Mouse (Mus musculus) liver, postnatal 0 days (tissue): ENCODE measurements at regions not wholly inside any gene's neighbourhood (a gene's known extent, or its start where the extent isn't known, plus 50 kb on each side); places are given as distances from the start of the nearest gene placed in this dataset.
"Not testable (repeated sequence)": the region's sequence is repeated elsewhere in the genome, so short reads cannot be mapped to it uniquely, and the experiment has no call there.

Experiments
- CTCF ChIP-seq: sonication (generic); IDR thresholded peaks from 2 replicates; pipeline ENCODE4 v1.5.1; 2016; ENCODE audit warnings: antibody characterized with exemption, low read depth
- EP300 ChIP-seq: IDR thresholded peaks from 2 replicates; pipeline ENCODE4 v1.6.1; 2016; ENCODE audit warnings: antibody characterized with exemption, low read depth, mild to moderate bottlenecking

GRCm38 (mm10) chr3:4907556-4907955 lies 843.0 kb upstream of the Gm8797 start:
- not testable (repeated sequence) for TF ChIP-seq CTCF, EP300
